Mouse (Mus musculus): ENCODE measurements around the gene Mdk. TPM values are rescaled to one million over a fixed set of nuclear protein-coding genes. Genes with fewer than 3 reads are reported as not detected.

Mdk gene
- total and polyA plus RNA-seq, 2 experiments = 0.56 TPM; not detected in 1

DNA sequence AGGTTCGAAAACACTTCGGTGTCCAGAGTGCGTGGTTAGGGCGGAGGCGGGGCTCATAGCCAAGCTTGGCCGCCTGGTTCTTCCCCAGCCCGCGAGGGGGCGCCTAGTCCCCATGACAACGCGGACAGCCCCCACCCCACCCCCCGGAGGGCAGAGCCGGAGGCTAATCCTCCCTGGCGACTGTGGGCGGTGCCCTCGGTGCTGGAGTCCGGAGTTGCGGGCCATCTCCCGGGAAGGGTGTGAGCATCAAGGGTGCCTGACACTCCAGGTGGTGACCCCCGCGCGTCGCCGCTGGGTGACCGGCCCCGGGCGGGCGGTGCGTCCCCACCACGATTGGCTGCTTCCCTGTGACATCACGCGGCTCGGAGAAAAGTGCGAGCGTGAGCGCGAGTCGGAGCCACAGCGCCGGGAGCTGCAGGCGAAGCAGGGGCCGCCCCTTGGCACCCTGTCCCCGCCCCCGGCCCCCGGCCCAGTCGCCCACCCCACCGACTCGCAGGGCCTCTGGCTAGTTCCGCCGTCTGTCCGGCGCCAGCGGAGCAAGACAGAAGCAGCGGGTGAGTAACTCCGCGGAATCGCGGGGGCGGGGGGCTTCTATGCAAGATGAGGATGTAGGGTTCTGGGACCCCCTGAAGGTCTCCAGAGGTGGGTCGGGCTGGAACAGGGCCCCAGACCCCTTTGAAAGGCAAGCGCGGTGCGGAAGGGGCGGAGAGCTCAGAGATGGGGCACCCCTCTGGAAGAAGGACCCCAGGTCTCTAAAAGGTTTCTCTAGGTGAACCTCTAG lies 10.1 kb downstream of the Mdk start:
- Histone ChIP-seq H3K36me3 (ENCODE audit: control insufficient read depth, insufficient read depth, low read length) (no peaks in the 10 kb centered on the region), H3K27ac (replicated peaks; ENCODE audit: insufficient read depth, low read depth, low read length) (no peak overlapping the region), H3K9ac (ENCODE audit: low read depth, low read length) (no peak overlapping the region), H3K27me3 (ENCODE audit: control insufficient read depth, insufficient read depth, low read length) (peaks cover 21% of the 10 kb centered on the region), H3K4me3 (ENCODE audit: insufficient read depth, low read depth, low read length) (peak overlapping the region; percentile 39; the same call in 1 of the 2 replicates), H3K4me1 (ENCODE audit: control insufficient read depth, insufficient read depth, low read length) (peaks cover 5% of the 10 kb centered on the region), H3K79me2 (ENCODE audit: control insufficient read depth, insufficient read depth, low read length) (no peaks in the 10 kb centered on the region)
- no peak for DNase-seq (ENCODE audit: extremely low read depth, low read depth, low spot score)
- peak; percentile 34; the same call in 1 of the 2 replicates for TF ChIP-seq CTCF (IDR thresholded peaks at IDR 0.05; ENCODE audit: low read depth, low read length)
- TF ChIP-seq POLR2A (IDR thresholded peaks at IDR 0.05; ENCODE audit: extremely low read depth, insufficient read depth, low read length) = no peak
- 2% methylated on average over 63 of the region's 64 CpGs for WGBS

DNA sequence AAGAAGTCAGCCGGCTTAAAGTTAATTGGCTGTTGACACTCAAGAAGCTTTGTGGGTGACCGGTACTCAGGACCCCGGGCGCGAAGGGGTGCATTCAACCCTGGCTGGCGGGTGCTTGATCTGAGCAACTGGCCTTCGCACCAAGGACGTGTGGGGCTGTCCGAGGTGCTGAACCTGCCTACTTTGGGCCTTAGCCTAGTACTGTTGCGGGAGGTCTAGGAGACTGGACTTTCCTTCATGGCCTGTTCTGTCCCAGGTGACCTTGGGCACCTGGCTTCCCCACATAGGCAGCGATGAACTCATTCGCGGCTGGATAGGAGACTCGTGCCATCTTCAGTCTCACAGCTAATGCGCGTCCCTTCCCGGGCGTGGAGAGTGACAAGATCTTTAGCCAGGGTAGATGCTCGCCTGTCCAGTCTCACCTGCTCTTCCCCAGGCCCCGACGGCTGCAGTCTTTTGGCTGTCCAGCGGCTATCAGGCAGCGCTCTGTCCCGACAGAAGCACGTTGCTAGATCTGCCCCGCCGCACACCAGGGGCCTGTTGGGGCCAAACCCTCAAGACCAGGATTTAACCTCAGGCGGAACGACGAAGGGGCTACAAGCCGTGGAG lies 10.8 kb downstream of the Mdk start:
- peak overlapping the region; percentile 39; the same call in 1 of the 2 replicates for H3K4me3 ChIP-seq (ENCODE audit: insufficient read depth, low read depth, low read length)
- no peaks in the 10 kb centered on the region; the same call in 1 of the 2 replicates for H3K36me3 ChIP-seq (ENCODE audit: control insufficient read depth, insufficient read depth, low read length)
- peaks cover 5% of the 10 kb centered on the region for H3K4me1 ChIP-seq (ENCODE audit: control insufficient read depth, insufficient read depth, low read length)
- no peak overlapping the region for H3K9ac ChIP-seq (ENCODE audit: low read depth, low read length)
- WGBS = 6% methylated on average over 31 of the region's 31 CpGs
- peak; percentile 39 for DNase-seq (ENCODE audit: extremely low read depth, low read depth, low spot score)
- no peaks in the 10 kb centered on the region for H3K79me2 ChIP-seq (ENCODE audit: control insufficient read depth, insufficient read depth, low read length)
- TF ChIP-seq CTCF (IDR thresholded peaks at IDR 0.05; ENCODE audit: low read depth, low read length) = no peak
- TF ChIP-seq POLR2A (IDR thresholded peaks at IDR 0.05; ENCODE audit: extremely low read depth, insufficient read depth, low read length) = no peak
- no peak overlapping the region for H3K27ac ChIP-seq (replicated peaks; ENCODE audit: insufficient read depth, low read depth, low read length)
- H3K27me3 ChIP-seq (ENCODE audit: control insufficient read depth, insufficient read depth, low read length) = peaks cover 21% of the 10 kb centered on the region

DNA sequence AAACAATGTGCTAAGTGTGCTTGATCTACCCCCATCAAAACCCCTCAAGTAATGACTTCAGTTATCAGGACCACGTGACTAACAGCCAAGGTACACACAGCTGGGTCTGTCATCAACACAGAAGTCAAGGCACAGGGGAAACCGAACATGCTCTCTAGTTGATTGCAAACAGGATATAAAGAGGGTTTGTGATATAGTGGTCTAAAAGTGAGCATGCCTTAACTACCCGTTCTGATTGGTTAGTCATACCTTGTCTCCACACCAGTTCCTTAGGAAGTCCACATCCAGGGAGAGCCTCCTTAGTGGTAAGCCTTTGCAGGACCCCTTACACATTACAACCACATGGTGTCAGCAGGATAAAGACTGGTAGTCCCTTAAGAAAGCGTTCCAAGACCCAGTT lies 12.0 kb downstream of the Mdk start:
- H3K27me3 ChIP-seq (ENCODE audit: control insufficient read depth, insufficient read depth, low read length) = peaks cover 21% of the 10 kb centered on the region
- TF ChIP-seq POLR2A (IDR thresholded peaks at IDR 0.05; ENCODE audit: extremely low read depth, insufficient read depth, low read length) (no peak), CTCF (IDR thresholded peaks at IDR 0.05; ENCODE audit: low read depth, low read length) (no peak)
- 66% methylated on average over 4 of the region's 4 CpGs for WGBS

DNA sequence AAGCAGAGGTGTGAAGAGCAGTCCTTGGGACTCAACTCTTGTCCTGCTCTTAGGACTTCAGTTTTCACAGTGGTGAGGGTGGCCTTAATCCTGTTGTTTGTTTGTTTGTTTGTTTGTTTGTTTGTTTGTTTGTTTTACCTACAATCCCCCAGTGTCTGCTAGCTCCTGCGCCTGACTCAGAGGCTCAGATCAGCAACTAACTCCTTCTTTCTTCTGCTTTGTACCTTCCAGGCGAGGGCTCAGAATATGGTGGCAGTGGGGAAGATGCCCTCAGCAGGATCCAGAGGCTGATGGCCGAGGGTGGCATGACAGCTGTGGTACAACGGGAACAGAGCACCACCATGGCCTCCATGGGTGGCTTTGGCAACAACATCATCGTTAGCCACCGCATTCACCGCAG lies 15.0 kb downstream of the Mdk start:
- Histone ChIP-seq H3K9ac (ENCODE audit: low read depth, low read length) (no peak overlapping the region), H3K27me3 (ENCODE audit: control insufficient read depth, insufficient read depth, low read length) (peaks cover 4% of the 10 kb centered on the region), H3K79me2 (ENCODE audit: control insufficient read depth, insufficient read depth, low read length) (no peaks in the 10 kb centered on the region), H3K27ac (replicated peaks; ENCODE audit: insufficient read depth, low read depth, low read length) (no peak overlapping the region), H3K36me3 (ENCODE audit: control insufficient read depth, insufficient read depth, low read length) (peaks cover 24% of the 10 kb centered on the region), H3K4me1 (ENCODE audit: control insufficient read depth, insufficient read depth, low read length) (no peaks in the 10 kb centered on the region), H3K4me3 (ENCODE audit: insufficient read depth, low read depth, low read length) (no peak overlapping the region)
- no peak for TF ChIP-seq POLR2A (IDR thresholded peaks at IDR 0.05; ENCODE audit: extremely low read depth, insufficient read depth, low read length)
- no peak for TF ChIP-seq CTCF (IDR thresholded peaks at IDR 0.05; ENCODE audit: low read depth, low read length)
- no peak for DNase-seq (ENCODE audit: extremely low read depth, low read depth, low spot score)
- 92% methylated on average over 7 of the region's 7 CpGs for WGBS

More for the DNA sequence above, 12.0 kb downstream of the Mdk start:
- no peak for DNase-seq (ENCODE audit: extremely low read depth, low read depth, low spot score)
- no peaks in the 10 kb centered on the region for H3K79me2 ChIP-seq (ENCODE audit: control insufficient read depth, insufficient read depth, low read length)
- H3K27ac ChIP-seq (replicated peaks; ENCODE audit: insufficient read depth, low read depth, low read length) = no peak overlapping the region
- peaks cover 2% of the 10 kb centered on the region; the same call in 1 of the 2 replicates for H3K36me3 ChIP-seq (ENCODE audit: control insufficient read depth, insufficient read depth, low read length)
- peaks cover 5% of the 10 kb centered on the region for H3K4me1 ChIP-seq (ENCODE audit: control insufficient read depth, insufficient read depth, low read length)
- H3K9ac ChIP-seq (ENCODE audit: low read depth, low read length) = no peak overlapping the region
- no peak overlapping the region for H3K4me3 ChIP-seq (ENCODE audit: insufficient read depth, low read depth, low read length)

DNA sequence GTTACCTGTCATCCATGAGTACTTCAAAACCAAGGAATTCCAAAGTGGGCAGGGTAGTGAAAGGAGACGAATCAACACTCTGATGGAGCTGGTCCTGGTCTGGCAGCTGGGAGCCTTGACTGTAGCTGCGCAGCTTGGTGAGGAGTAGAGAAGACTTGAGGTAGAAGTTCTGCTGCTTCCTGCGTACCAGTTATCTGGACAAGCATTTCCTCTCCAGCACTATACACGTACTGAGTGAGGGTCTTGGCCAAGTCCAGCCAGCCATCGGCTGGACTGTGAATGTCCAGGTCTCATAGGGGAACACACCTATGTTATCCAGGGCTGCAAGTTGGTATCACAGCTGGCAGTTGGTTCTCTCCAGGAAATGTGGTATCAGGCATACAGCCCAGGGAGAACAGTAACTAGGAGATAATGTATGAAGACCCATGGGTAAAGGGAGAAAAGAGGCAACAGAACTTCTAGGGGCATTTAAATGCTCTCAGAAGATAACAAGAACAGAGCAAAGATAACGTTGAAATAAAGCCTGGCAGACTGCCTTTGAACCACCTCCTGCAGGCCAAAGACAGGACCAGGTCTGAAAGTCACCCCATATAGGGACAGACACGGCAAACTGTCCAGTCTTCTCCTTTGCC lies 15.6 kb downstream of the Mdk start:
- H3K9ac ChIP-seq (ENCODE audit: low read depth, low read length) = no peak overlapping the region
- H3K27ac ChIP-seq (replicated peaks; ENCODE audit: insufficient read depth, low read depth, low read length) = no peak overlapping the region
- no peak for DNase-seq (ENCODE audit: extremely low read depth, low read depth, low spot score)
- H3K4me1 ChIP-seq (ENCODE audit: control insufficient read depth, insufficient read depth, low read length) = no peaks in the 10 kb centered on the region
- H3K4me3 ChIP-seq (ENCODE audit: insufficient read depth, low read depth, low read length) = no peak overlapping the region
- no peaks in the 10 kb centered on the region for H3K79me2 ChIP-seq (ENCODE audit: control insufficient read depth, insufficient read depth, low read length)
- H3K27me3 ChIP-seq (ENCODE audit: control insufficient read depth, insufficient read depth, low read length) = no peaks in the 10 kb centered on the region
- WGBS = 87% methylated on average over 7 of the region's 7 CpGs
- H3K36me3 ChIP-seq (ENCODE audit: control insufficient read depth, insufficient read depth, low read length) = peaks cover 30% of the 10 kb centered on the region
- TF ChIP-seq POLR2A (IDR thresholded peaks at IDR 0.05; ENCODE audit: extremely low read depth, insufficient read depth, low read length) (no peak), CTCF (IDR thresholded peaks at IDR 0.05; ENCODE audit: low read depth, low read length) (no peak)
